In the genomic region with DNA sequence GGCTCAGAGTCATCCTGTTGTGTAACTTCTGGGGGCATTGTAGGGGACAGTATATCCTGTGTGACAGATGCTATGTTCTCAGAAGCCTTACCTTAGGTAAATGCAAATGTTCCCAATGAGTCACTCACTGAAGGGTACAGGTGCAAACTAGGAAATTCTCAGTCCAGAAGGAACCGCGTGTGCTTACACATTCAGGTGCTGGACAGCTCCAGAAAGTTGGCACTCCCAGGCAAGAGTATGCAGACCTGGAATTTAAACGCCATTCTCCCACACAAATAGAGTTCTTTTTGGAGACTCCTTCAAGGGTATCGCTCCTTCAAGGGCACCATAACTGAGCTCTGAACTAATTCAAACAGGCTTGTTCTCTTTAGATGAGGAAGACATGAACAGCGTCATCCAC, we compare ENCODE assay signal across 28 mouse cellular contexts. TPM values are rescaled to one million over a fixed set of nuclear protein-coding genes. Genes with fewer than 3 reads are reported as not detected.
DNase-seq lines count a peak whose midpoint lies in the region; ATAC-seq and TF ChIP-seq lines count a peak whose summit lies in the region.
"Had no signal": no experiment of that assay in that cellular context is flagged by ENCODE, and none has a peak within 500 bp of the region (broad histone marks: within the 10 kb centered on the region; RNA-seq: fewer than 3 reads in every experiment).

No protein-coding gene starts in this region.

- no peaks in the 10 kb centered on the region for H3K36me3 ChIP-seq in embryonic facial prominence, embryonic 11.5 days (replicated peaks; ENCODE audit: control insufficient read depth, insufficient read depth, low read depth, low read length)
- no peaks in the 10 kb centered on the region for H3K36me3 ChIP-seq in embryonic facial prominence, embryonic 10.5 days (replicated peaks)
- H3K36me3 ChIP-seq in limb, embryonic 11.5 days (ENCODE audit: control insufficient read depth, insufficient read depth, low read length): no peaks in the 10 kb centered on the region
- no peaks in the 10 kb centered on the region for H3K36me3 ChIP-seq in limb, embryonic 10.5 days
- H3K36me3 ChIP-seq in myocyte (ENCODE audit: control insufficient read depth, insufficient read depth): no peaks in the 10 kb centered on the region
- no peaks in the 10 kb centered on the region for H3K36me3 ChIP-seq in midbrain, embryonic 11.5 days (ENCODE audit: control insufficient read depth, insufficient read depth, low read length)
- H3K36me3 ChIP-seq: embryonic facial prominence, embryonic 12.5 days; forebrain, embryonic 10.5 days; forebrain, embryonic 15.5 days; limb, embryonic 15.5 days; liver, embryonic 13.5 days; midbrain, embryonic 10.5 days; neural tube, embryonic 12.5 days had no signal

- no peaks in the 10 kb centered on the region for H3K4me1 ChIP-seq in embryonic facial prominence, embryonic 11.5 days (ENCODE audit: control insufficient read depth, insufficient read depth, low read length)
- no peaks in the 10 kb centered on the region for H3K4me1 ChIP-seq in embryonic facial prominence, embryonic 10.5 days
- no peaks in the 10 kb centered on the region for H3K4me1 ChIP-seq in limb, embryonic 11.5 days (ENCODE audit: control insufficient read depth, insufficient read depth, low read length)
- H3K4me1 ChIP-seq in limb, embryonic 10.5 days: no peaks in the 10 kb centered on the region
- H3K4me1 ChIP-seq in midbrain, embryonic 11.5 days (ENCODE audit: control insufficient read depth, insufficient read depth, low read length): no peaks in the 10 kb centered on the region
- H3K4me1 ChIP-seq: embryonic facial prominence, embryonic 12.5 days; forebrain, embryonic 10.5 days; forebrain, embryonic 15.5 days; limb, embryonic 15.5 days; liver, embryonic 13.5 days; midbrain, embryonic 10.5 days; neural tube, embryonic 12.5 days had no signal

- H3K79me2 ChIP-seq in myocyte (ENCODE audit: control insufficient read depth, insufficient read depth): no peaks in the 10 kb centered on the region

- H3K4me2 ChIP-seq in embryonic facial prominence, embryonic 11.5 days (ENCODE audit: low read depth, low read length): no peak overlapping the region
- H3K4me2 ChIP-seq in limb, embryonic 11.5 days (ENCODE audit: low read depth, severe bottlenecking): no peak overlapping the region
- H3K4me2 ChIP-seq in myocyte (ENCODE audit: low read depth): no peak overlapping the region
- H3K4me2 ChIP-seq in midbrain, embryonic 11.5 days: no peak overlapping the region
- H3K4me2 ChIP-seq: embryonic facial prominence, embryonic 12.5 days; forebrain, embryonic 15.5 days; hindbrain, embryonic 14.5 days; limb, embryonic 15.5 days; liver, embryonic 13.5 days; neural tube, embryonic 12.5 days had no signal

- DNase-seq in embryonic facial prominence, embryonic 11.5 days (ENCODE audit: low spot score): peak; percentile 52
- no peak for DNase-seq in embryonic facial prominence, embryonic 10.5 days (ENCODE audit: low spot score)
- DNase-seq in limb, embryonic 11.5 days (ENCODE audit: low spot score): peak; percentile 27
- no peak for DNase-seq in limb, embryonic 10.5 days (ENCODE audit: low spot score)
- DNase-seq in embryo, embryonic 10.5 days (ENCODE audit: low spot score): peak; percentile 31
- DNase-seq in midbrain, embryonic 11.5 days (ENCODE audit: low spot score, missing footprints): no peak
- no peak for DNase-seq in gastrocnemius, postnatal 36 days
- DNase-seq: adrenal gland, postnatal 14 days; cerebellum, adult 11 months; cerebellum, adult 9-10 months; cerebellum, postnatal 36 days; heart, postnatal 36 days; liver, embryonic 13.5 days; lung, adult 18-20 months; lung, postnatal 10 days; right cerebral cortex, adult 18-20 months had no signal

- H3K27ac ChIP-seq in embryonic facial prominence, embryonic 11.5 days (replicated peaks; ENCODE audit: low read depth, low read length): no peak overlapping the region
- no peak overlapping the region for H3K27ac ChIP-seq in embryonic facial prominence, embryonic 10.5 days (replicated peaks)
- no peak overlapping the region for H3K27ac ChIP-seq in limb, embryonic 11.5 days (replicated peaks; ENCODE audit: low read depth, low read length)
- no peak overlapping the region for H3K27ac ChIP-seq in limb, embryonic 10.5 days
- H3K27ac ChIP-seq in midbrain, embryonic 11.5 days (ENCODE audit: low read depth, low read length): no peak overlapping the region
- H3K27ac ChIP-seq: embryonic facial prominence, embryonic 12.5 days; forebrain, embryonic 10.5 days; forebrain, embryonic 15.5 days; hindbrain, embryonic 14.5 days; limb, embryonic 15.5 days; liver, embryonic 13.5 days; midbrain, embryonic 10.5 days; neural tube, embryonic 12.5 days had no signal

- H3K9me3 ChIP-seq in embryonic facial prominence, embryonic 11.5 days (replicated peaks; ENCODE audit: control insufficient read depth, low read length): no peaks in the 10 kb centered on the region
- no peaks in the 10 kb centered on the region for H3K9me3 ChIP-seq in embryonic facial prominence, embryonic 10.5 days
- H3K9me3 ChIP-seq in limb, embryonic 11.5 days (ENCODE audit: control insufficient read depth, low read length): no peaks in the 10 kb centered on the region
- no peaks in the 10 kb centered on the region for H3K9me3 ChIP-seq in limb, embryonic 10.5 days (replicated peaks)
- no peaks in the 10 kb centered on the region for H3K9me3 ChIP-seq in midbrain, embryonic 11.5 days (ENCODE audit: control insufficient read depth, low read length)
- H3K9me3 ChIP-seq: embryonic facial prominence, embryonic 12.5 days; forebrain, embryonic 10.5 days; forebrain, embryonic 15.5 days; limb, embryonic 15.5 days; liver, embryonic 13.5 days; midbrain, embryonic 10.5 days; neural tube, embryonic 12.5 days had no signal

- intact Hi-C loops in gastrocnemius, postnatal 36 days (cut with DNase I): no loop called here

- H3K9ac ChIP-seq in embryonic facial prominence, embryonic 11.5 days (replicated peaks; ENCODE audit: low read length): no peak overlapping the region
- no peak overlapping the region for H3K9ac ChIP-seq in limb, embryonic 11.5 days (ENCODE audit: low read length)
- no peak overlapping the region for H3K9ac ChIP-seq in midbrain, embryonic 11.5 days (ENCODE audit: low read length)
- H3K9ac ChIP-seq: embryonic facial prominence, embryonic 12.5 days; forebrain, embryonic 15.5 days; hindbrain, embryonic 14.5 days; limb, embryonic 15.5 days; liver, embryonic 13.5 days; neural tube, embryonic 12.5 days had no signal

- ATAC-seq in embryonic facial prominence, embryonic 11.5 days (replicated peaks; ENCODE audit: insufficient number of reproducible peaks, low FRiP score, low TSS enrichment, low read depth): no peak
- ATAC-seq in limb, embryonic 11.5 days (ENCODE audit: insufficient number of reproducible peaks, low FRiP score, low TSS enrichment, low read depth): no peak
- no peak for ATAC-seq in midbrain, embryonic 11.5 days (ENCODE audit: low FRiP score)
- ATAC-seq: forebrain, embryonic 15.5 days; intestine, postnatal 0 days; midbrain, embryonic 16.5 days had no signal

- WGBS in embryonic facial prominence, embryonic 11.5 days: 68% methylated on average over 5 of the region's 5 CpGs
- 62% methylated on average over 5 of the region's 5 CpGs for WGBS in embryonic facial prominence, embryonic 10.5 days
- 71% methylated on average over 5 of the region's 5 CpGs for WGBS in limb, embryonic 11.5 days
- 75% methylated on average over 5 of the region's 5 CpGs for WGBS in limb, embryonic 10.5 days
- WGBS in midbrain, embryonic 11.5 days: 75% methylated on average over 5 of the region's 5 CpGs

- TF ChIP-seq POLR2A in myocyte (IDR thresholded peaks at IDR 0.05; ENCODE audit: insufficient read length, low read depth): no peak

- H3ac ChIP-seq in myocyte (ENCODE audit: control insufficient read depth, insufficient read length): no peak overlapping the region

- no peak overlapping the region for H3K4me3 ChIP-seq in embryonic facial prominence, embryonic 11.5 days (ENCODE audit: low read depth, low read length)
- H3K4me3 ChIP-seq in embryonic facial prominence, embryonic 10.5 days: no peak overlapping the region
- H3K4me3 ChIP-seq in limb, embryonic 11.5 days (ENCODE audit: low read depth, low read length): no peak overlapping the region
- H3K4me3 ChIP-seq in limb, embryonic 10.5 days: no peak overlapping the region
- no peak overlapping the region for H3K4me3 ChIP-seq in myocyte
- no peak overlapping the region for H3K4me3 ChIP-seq in midbrain, embryonic 11.5 days (ENCODE audit: low read depth, low read length)
- H3K4me3 ChIP-seq: embryonic facial prominence, embryonic 12.5 days; forebrain, embryonic 10.5 days; forebrain, embryonic 15.5 days; limb, embryonic 15.5 days; liver, embryonic 13.5 days; midbrain, embryonic 10.5 days; neural tube, embryonic 12.5 days had no signal

- H3K27me3 ChIP-seq in embryonic facial prominence, embryonic 11.5 days (ENCODE audit: control insufficient read depth, insufficient read depth, low read length): peaks cover 4% of the 10 kb centered on the region; the same call in 1 of the 2 replicates
- H3K27me3 ChIP-seq in embryonic facial prominence, embryonic 10.5 days (replicated peaks; ENCODE audit: low read depth, poor library complexity, severe bottlenecking): peaks cover 29% of the 10 kb centered on the region
- H3K27me3 ChIP-seq in limb, embryonic 11.5 days (ENCODE audit: control insufficient read depth, insufficient read depth, low read length): peaks cover 12% of the 10 kb centered on the region
- H3K27me3 ChIP-seq in limb, embryonic 10.5 days (ENCODE audit: low read depth, poor library complexity, severe bottlenecking): peaks cover 27% of the 10 kb centered on the region
- peaks cover 18% of the 10 kb centered on the region for H3K27me3 ChIP-seq in myocyte (ENCODE audit: control insufficient read depth, insufficient read depth, insufficient read length)
- peaks cover 13% of the 10 kb centered on the region for H3K27me3 ChIP-seq in midbrain, embryonic 11.5 days (ENCODE audit: control insufficient read depth, insufficient read depth, low read length)

TF ChIP-seq in myocyte, 11 proteins besides CTCF, POLR2A, EP300 and RAD21:
- TF ChIP-seq CEBPB (IDR thresholded peaks at IDR 0.05; ENCODE audit: insufficient read depth, poor library complexity, severe bottlenecking) (no peak), REST (IDR thresholded peaks at IDR 0.05; ENCODE audit: insufficient read depth, insufficient read length) (peak; percentile 58)

RNA-seq across cellular contexts. Expression of gene Slc6a11, which starts 5.5 kb away (rescaled TPM):
- 0.14 and 0.22 TPM in 2 replicates for polyA plus RNA-seq in embryonic facial prominence, embryonic 11.5 days (2014; fragmentation: Nextera tagmentation; extraction: Ambion mirVana)
- 0.20 and 0.42 TPM in 2 replicates for polyA plus RNA-seq in embryonic facial prominence, embryonic 10.5 days (2016; fragmentation: Nextera tagmentation; extraction: Ambion mirVana)
- polyA plus RNA-seq in limb, embryonic 11.5 days (2014; fragmentation: Nextera tagmentation; extraction: Ambion mirVana): 0.08 TPM in 1 of 2 replicates, not detected in the other
- 0.08 TPM in 1 of 2 replicates, not detected in the other for polyA plus RNA-seq in limb, embryonic 10.5 days (2016; fragmentation: Nextera tagmentation; extraction: Ambion mirVana)
- polyA plus RNA-seq in myocyte (2012; fragmentation: generic; extraction: Trizol): not detected
- 0.66 and 0.89 TPM in 2 replicates for polyA plus RNA-seq in midbrain, embryonic 11.5 days (2014; fragmentation: Nextera tagmentation; extraction: Ambion mirVana)
- under 1 TPM; 0.05 to 0.08 TPM for total RNA-seq in gastrocnemius, postnatal 36 days (2021)
- total RNA-seq: granulocyte monocyte progenitor cell, adult 5-6 weeks; heart, postnatal 36 days had no signal
- polyA plus RNA-seq: heart, embryonic 14.5 days; intestine, postnatal 0 days had no signal

Comparison
In these comparisons a context has a peak if more than half of its experiments do, and no peak if none do; other contexts are left out.
1. DNase-seq: peak in embryonic facial prominence, embryonic 11.5 days (single experiment), limb, embryonic 11.5 days (single experiment) and embryo, embryonic 10.5 days (single experiment); none in embryonic facial prominence, embryonic 10.5 days (single experiment), limb, embryonic 10.5 days (single experiment), midbrain, embryonic 11.5 days (single experiment) and gastrocnemius, postnatal 36 days (0 of 2).